Mouse (Mus musculus): ENCODE data around the gene 1700007K13Rik. TPM values are rescaled to one million over a fixed set of nuclear protein-coding genes. Genes with fewer than 3 reads are reported as not detected.

Gene 1700007K13Rik
- total and polyA plus RNA-seq, 2 experiments from 2014 or later, result 0.15 TPM; not detected in 1

GRCm38 (mm10) chr2:28414757-28415137, 51.4 kb downstream of the 1700007K13Rik start:
- TF ChIP-seq EP300 (IDR thresholded peaks at IDR 0.05; ENCODE audit: low read depth) (no peak), CTCF (IDR thresholded peaks at IDR 0.05; ENCODE audit: low read depth) (no peak)
- no peak overlapping the region for H3K27ac ChIP-seq (ENCODE audit: low read depth)
- no peak overlapping the region for H3K4me3 ChIP-seq (ENCODE audit: low read depth, low read length)
- no peak overlapping the region for H3K9ac ChIP-seq (replicated peaks; ENCODE audit: low read depth, low read length)
- H3K9me3 ChIP-seq (replicated peaks; ENCODE audit: control insufficient read depth, low read length), result no peaks in the 10 kb centered on the region
- DNase-seq (ENCODE audit: low spot score) (no peak), ATAC-seq (ENCODE audit: insufficient read depth, low read depth) (no peak)
- WGBS, result 89% methylated on average over 5 of the region's 5 CpGs
- H3K4me1 ChIP-seq (ENCODE audit: control insufficient read depth, insufficient read depth), result peaks cover 21% of the 10 kb centered on the region
- H3K4me2 ChIP-seq (ENCODE audit: low read depth, low read length), result no peak overlapping the region
- no peaks in the 10 kb centered on the region for H3K36me3 ChIP-seq (replicated peaks; ENCODE audit: control insufficient read depth, insufficient read depth, low read length)
- H3K27me3 ChIP-seq (ENCODE audit: control insufficient read depth, insufficient read depth, low read length), result peaks cover 12% of the 10 kb centered on the region

DNA sequence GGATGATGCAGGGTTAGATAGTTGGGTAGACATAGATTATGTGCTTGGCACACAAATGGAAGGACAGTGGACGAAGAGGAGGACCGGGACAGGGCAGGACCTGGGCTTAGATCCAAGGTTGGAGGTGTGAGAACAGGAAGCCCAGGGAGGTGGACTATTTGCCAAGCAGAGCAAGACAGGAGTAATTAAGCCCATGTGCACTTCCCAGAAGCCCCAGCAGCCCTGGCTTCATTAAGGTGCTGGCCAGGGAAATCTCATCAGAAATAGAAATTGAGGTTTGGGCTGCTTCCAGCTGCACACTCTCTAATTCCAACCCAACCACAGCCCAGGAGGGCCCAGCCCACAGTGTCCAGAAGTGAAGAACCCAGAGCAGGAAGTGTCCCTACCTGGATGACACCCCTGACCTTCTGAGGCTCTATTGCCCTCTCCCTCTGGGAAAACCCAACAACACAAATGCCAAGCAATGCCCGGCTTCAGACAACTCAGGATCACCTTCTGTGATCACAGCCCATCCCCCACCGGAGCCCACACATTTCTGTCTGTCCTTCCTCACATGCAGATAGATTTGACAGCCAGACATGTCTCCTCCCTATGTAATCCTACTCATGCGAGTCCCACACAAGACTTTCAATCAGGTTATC, 51.9 kb downstream of the 1700007K13Rik start:
- Histone ChIP-seq H3K4me2 (ENCODE audit: low read depth, low read length) (no peak overlapping the region), H3K27ac (ENCODE audit: low read depth) (no peak overlapping the region), H3K4me1 (ENCODE audit: control insufficient read depth, insufficient read depth) (peaks cover 21% of the 10 kb centered on the region), H3K9me3 (replicated peaks; ENCODE audit: control insufficient read depth, low read length) (no peaks in the 10 kb centered on the region), H3K27me3 (ENCODE audit: control insufficient read depth, insufficient read depth, low read length) (peaks cover 11% of the 10 kb centered on the region), H3K4me3 (ENCODE audit: low read depth, low read length) (no peak overlapping the region), H3K36me3 (replicated peaks; ENCODE audit: control insufficient read depth, insufficient read depth, low read length) (no peaks in the 10 kb centered on the region), H3K9ac (replicated peaks; ENCODE audit: low read depth, low read length) (no peak overlapping the region)
- ATAC-seq (ENCODE audit: insufficient read depth, low read depth) (no peak), DNase-seq (ENCODE audit: low spot score) (no peak)
- no peak for TF ChIP-seq CTCF (IDR thresholded peaks at IDR 0.05; ENCODE audit: low read depth)
- WGBS, result 85% methylated on average over 5 of the region's 5 CpGs

- no peak overlapping the region for H3K4me3 ChIP-seq (ENCODE audit: low read depth, low read length)
- H3K27ac ChIP-seq (ENCODE audit: low read depth), result no peak overlapping the region
- no peak overlapping the region for H3K9ac ChIP-seq (replicated peaks; ENCODE audit: low read depth, low read length)
- H3K36me3 ChIP-seq (replicated peaks; ENCODE audit: control insufficient read depth, insufficient read depth, low read length), result no peaks in the 10 kb centered on the region
- no peak overlapping the region for H3K4me2 ChIP-seq (ENCODE audit: low read depth, low read length)
- WGBS, result 66% methylated on average over 6 of the region's 6 CpGs
- no peak for ATAC-seq (ENCODE audit: insufficient read depth, low read depth)
- H3K4me1 ChIP-seq (ENCODE audit: control insufficient read depth, insufficient read depth), result peaks cover 23% of the 10 kb centered on the region
- H3K27me3 ChIP-seq (ENCODE audit: control insufficient read depth, insufficient read depth, low read length), result no peaks in the 10 kb centered on the region; the same call in 1 of the 2 replicates
- no peak for DNase-seq (ENCODE audit: low spot score)
- H3K9me3 ChIP-seq (replicated peaks; ENCODE audit: control insufficient read depth, low read length), result no peaks in the 10 kb centered on the region
- TF ChIP-seq CTCF (IDR thresholded peaks at IDR 0.05; ENCODE audit: low read depth) (no peak), EP300 (IDR thresholded peaks at IDR 0.05; ENCODE audit: low read depth) (no peak)
Observed at GRCm38 (mm10) chr2:28412936-28413335, 53.2 kb downstream of the 1700007K13Rik start.

Other genes starting within 250 kb of the 1700007K13Rik start
- gene Ppp1r26, start 19.5 kb downstream of the 1700007K13Rik start, total RNA-seq (2014; rRNA removed; ENCODE audit: low replicate concordance), result 4.4 and 18.0 TPM in 2 replicates
- 1.7 and 2.0 TPM in 2 replicates for gene Ppp1r26, start 19.5 kb downstream of the 1700007K13Rik start, polyA plus RNA-seq (2015; fragmentation: Nextera tagmentation; extraction: Ambion mirVana)
- gene Mrps2, start 1.7 kb upstream of the 1700007K13Rik start, total RNA-seq (2014; rRNA removed; ENCODE audit: low replicate concordance), result 29.8 and 37.1 TPM in 2 replicates
- gene Mrps2, start 1.7 kb upstream of the 1700007K13Rik start, polyA plus RNA-seq (2015; fragmentation: Nextera tagmentation; extraction: Ambion mirVana), result 40.9 and 45.0 TPM in 2 replicates
- 0.15 and 0.42 TPM in 2 replicates for gene Gbgt1, start 30.6 kb upstream of the 1700007K13Rik start, total RNA-seq (2014; rRNA removed; ENCODE audit: low replicate concordance)
- gene Gbgt1, start 30.6 kb upstream of the 1700007K13Rik start, polyA plus RNA-seq (2015; fragmentation: Nextera tagmentation; extraction: Ambion mirVana), result 0.11 TPM in 1 of 2 replicates, not detected in the other
- gene Gm10134, start 39.8 kb upstream of the 1700007K13Rik start, total RNA-seq (2014; rRNA removed; ENCODE audit: low replicate concordance), result not detected in 2 replicates
- 0.49 TPM in 1 of 2 replicates, not detected in the other for gene Gm10134, start 39.8 kb upstream of the 1700007K13Rik start, polyA plus RNA-seq (2015; fragmentation: Nextera tagmentation; extraction: Ambion mirVana)
- gene Ralgds, start 46.8 kb upstream of the 1700007K13Rik start, total RNA-seq (2014; rRNA removed; ENCODE audit: low replicate concordance), result 34.9 and 35.7 TPM in 2 replicates
- gene Ralgds, start 46.8 kb upstream of the 1700007K13Rik start, polyA plus RNA-seq (2015; fragmentation: Nextera tagmentation; extraction: Ambion mirVana), result 12.2 and 13.1 TPM in 2 replicates
- gene Cel, start 97.1 kb upstream of the 1700007K13Rik start, total RNA-seq (2014; rRNA removed; ENCODE audit: low replicate concordance), result not detected in 2 replicates
- gene Cel, start 97.1 kb upstream of the 1700007K13Rik start, polyA plus RNA-seq (2015; fragmentation: Nextera tagmentation; extraction: Ambion mirVana), result not detected in 2 replicates
- gene Gtf3c5, start 117.4 kb upstream of the 1700007K13Rik start, total RNA-seq (2014; rRNA removed; ENCODE audit: low replicate concordance), result 14.0 and 14.3 TPM in 2 replicates
- 12.4 and 12.7 TPM in 2 replicates for gene Gtf3c5, start 117.4 kb upstream of the 1700007K13Rik start, polyA plus RNA-seq (2015; fragmentation: Nextera tagmentation; extraction: Ambion mirVana)
- not detected in 2 replicates for gene Gfi1b, start 155.7 kb upstream of the 1700007K13Rik start, total RNA-seq (2014; rRNA removed; ENCODE audit: low replicate concordance)
- 0.23 TPM in 1 of 2 replicates, not detected in the other for gene Gfi1b, start 155.7 kb upstream of the 1700007K13Rik start, polyA plus RNA-seq (2015; fragmentation: Nextera tagmentation; extraction: Ambion mirVana)
- gene Tsc1, start 174.9 kb upstream of the 1700007K13Rik start, total RNA-seq (2014; rRNA removed; ENCODE audit: low replicate concordance), result 12.8 and 14.6 TPM in 2 replicates
- 7.2 and 7.7 TPM in 2 replicates for gene Tsc1, start 174.9 kb upstream of the 1700007K13Rik start, polyA plus RNA-seq (2015; fragmentation: Nextera tagmentation; extraction: Ambion mirVana)
- gene Spaca9, start 233.4 kb upstream of the 1700007K13Rik start, total RNA-seq (2014; rRNA removed; ENCODE audit: low replicate concordance), result not detected in 2 replicates
- 0.66 and 1.2 TPM in 2 replicates for gene Spaca9, start 233.4 kb upstream of the 1700007K13Rik start, polyA plus RNA-seq (2015; fragmentation: Nextera tagmentation; extraction: Ambion mirVana)
- not detected in 2 replicates for gene Ak8, start 233.8 kb upstream of the 1700007K13Rik start, total RNA-seq (2014; rRNA removed; ENCODE audit: low replicate concordance)
- 0.37 and 0.59 TPM in 2 replicates for gene Ak8, start 233.8 kb upstream of the 1700007K13Rik start, polyA plus RNA-seq (2015; fragmentation: Nextera tagmentation; extraction: Ambion mirVana)